Mouse (Mus musculus) gastrocnemius, postnatal 4 days (tissue): ENCODE results near the gene Hypk. TPM values are rescaled to one million over a fixed set of nuclear protein-coding genes. Genes with fewer than 3 reads are reported as not detected.
"Not testable (repeated sequence)": the region's sequence is repeated elsewhere in the genome, so short reads cannot be mapped to it uniquely, and the experiment has no call there.

ENCODE experiments used
- DNase-seq, 2 experiments: peaks; one replicate each; pipeline ENCODE4 v3.0.0; 2021 to 2022; ENCODE audit warnings: low spot score in 2 of 2, mixed read lengths in 2 of 2
- total RNA-seq, 2 experiments: library from RNA; stranded (reverse); gene quantifications; 2 replicates each; pipeline ENCODE4 v1.2.3; 2021

Hypk gene
- total RNA-seq, 2 experiments from 2014 or later: 31.9 to 40.1 TPM

DNA sequence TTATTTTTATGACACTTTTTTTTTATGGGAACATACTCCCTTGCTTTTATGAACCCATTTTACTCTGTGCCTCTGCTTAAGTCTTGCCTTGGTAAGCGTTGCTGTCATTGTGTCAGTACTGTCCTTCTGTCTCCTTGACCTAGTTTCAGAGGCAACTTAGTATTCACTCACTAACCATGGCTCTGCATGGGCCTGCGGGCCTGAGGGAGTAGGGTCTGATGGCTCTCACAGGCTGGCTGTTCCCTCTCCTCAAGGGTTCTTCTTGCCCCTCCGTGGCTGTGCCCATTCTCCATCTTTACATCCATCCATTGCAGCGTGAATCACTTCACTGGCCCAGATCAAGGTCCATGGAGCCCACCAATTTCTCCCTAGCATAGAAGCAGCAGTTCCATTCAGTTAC lies 6.6 kb upstream of the Hypk start:
- DNase-seq: no peak

GRCm38 (mm10) chr2:121447006-121447405 lies 6.1 kb upstream of the Hypk start:
- DNase-seq: no peak

- peak in 1 of 2 experiments; percentile 47 for DNase-seq
These were observed 5.0 kb upstream of the Hypk start for GRCm38 (mm10) chr2:121448136-121448535.

GRCm38 (mm10) chr2:121448739-121449535 lies 4.2 kb upstream of the Hypk start, which contains the start of gene Serf2:
TSS of gene Serf2 (plus strand) at chr2:121449195.
- peak; percentile 100 for DNase-seq

DNA sequence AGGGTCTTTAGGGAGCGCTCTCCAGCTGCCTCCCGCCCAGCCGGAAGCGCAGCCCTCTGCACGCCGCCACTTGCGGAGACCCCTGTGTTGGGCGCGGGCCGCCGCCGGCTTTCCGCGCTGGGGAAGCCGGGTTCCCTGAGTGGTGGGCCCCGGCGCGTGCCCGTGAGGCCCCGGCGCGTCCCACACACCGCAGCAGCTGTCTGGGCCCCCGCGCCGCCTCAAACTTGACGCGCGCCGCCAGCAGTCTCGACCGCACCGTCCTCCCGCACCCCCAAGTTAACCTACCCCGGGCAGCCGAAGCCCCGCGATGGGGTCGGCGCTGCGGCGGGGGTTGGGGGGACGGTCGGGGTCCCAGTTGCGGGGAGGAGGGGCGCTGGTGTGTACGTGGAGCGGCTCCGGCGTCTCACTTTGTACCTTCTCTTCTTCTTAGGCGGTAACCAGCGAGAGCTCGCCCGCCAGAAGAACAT lies 3.5 kb upstream of the Hypk start:
- DNase-seq: peak in 1 of 2 experiments; percentile 53

DNA sequence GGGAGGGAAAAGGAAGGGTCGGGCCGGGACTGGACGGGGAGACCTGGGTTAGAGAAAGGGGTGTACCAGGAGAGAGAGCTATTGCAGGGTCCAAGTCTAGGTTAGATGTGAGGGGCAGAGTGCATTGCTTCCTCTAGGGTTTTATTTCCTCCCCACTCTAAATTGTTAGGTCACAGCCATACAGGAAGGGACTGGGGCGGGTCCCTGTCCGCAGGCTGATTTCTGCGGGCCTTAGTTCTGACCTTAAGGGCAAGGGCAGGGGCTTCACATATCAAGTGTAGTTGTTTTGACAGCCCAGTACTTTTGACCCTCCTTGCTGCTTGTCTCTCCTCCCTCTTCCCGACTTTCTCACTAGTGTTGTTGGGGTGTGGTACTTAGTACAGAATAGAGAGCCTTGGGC lies 3.0 kb upstream of the Hypk start:
- DNase-seq: no peak

GRCm38 (mm10) chr2:121452361-121452760 lies 729 bp upstream of the Hypk start:
- no peak for DNase-seq

DNA sequence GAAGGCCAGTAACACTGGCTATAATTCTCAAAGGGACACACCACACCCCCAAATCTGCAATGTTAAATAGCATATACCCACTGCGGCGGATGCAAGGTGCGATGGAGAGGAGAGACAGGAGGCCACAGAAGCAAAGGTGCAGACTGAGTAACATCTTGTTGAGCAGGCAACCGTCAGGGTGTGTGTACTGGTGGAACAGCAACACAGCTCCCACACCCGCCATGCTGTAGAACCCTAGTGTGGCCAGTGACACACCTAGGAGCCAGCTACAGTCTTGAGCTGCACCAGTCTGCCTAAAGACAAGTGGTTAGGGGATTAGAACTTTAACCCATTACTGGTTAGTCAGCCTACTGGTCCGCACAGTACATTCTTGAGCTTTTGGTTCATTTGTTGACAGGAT lies 827 bp downstream of the Hypk start:
- DNase-seq: no peak

DNA sequence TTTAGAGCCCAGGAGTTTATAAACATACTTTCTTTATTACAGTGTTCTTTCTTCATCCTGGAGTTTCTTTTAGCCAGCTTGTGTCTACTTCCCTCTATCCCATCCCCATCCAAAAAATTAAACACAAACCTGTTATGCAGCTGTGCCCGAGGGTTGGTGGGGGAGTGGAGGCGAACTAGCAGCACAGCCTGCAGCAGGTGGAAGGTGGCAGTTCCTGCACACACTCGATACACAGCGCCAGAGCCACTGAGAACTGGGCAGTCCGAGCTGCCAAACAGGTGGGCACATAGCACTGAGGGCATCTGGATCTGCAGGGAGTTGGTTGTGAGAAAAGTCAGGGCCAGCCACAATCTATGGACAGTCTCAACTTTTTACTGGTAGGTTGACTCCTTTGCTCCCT lies 2.4 kb downstream of the Hypk start:
- DNase-seq: no peak

GRCm38 (mm10) chr2:121456692-121457642 lies 3.9 kb downstream of the Hypk start, which contains the start of gene Serinc4:
TSS of gene Serinc4 (minus strand) at chr2:121456781.
- DNase-seq: peak; percentile 72 to 82

- no peak for DNase-seq
These were observed 7.0 kb downstream of the Hypk start for GRCm38 (mm10) chr2:121460071-121460470.

DNA sequence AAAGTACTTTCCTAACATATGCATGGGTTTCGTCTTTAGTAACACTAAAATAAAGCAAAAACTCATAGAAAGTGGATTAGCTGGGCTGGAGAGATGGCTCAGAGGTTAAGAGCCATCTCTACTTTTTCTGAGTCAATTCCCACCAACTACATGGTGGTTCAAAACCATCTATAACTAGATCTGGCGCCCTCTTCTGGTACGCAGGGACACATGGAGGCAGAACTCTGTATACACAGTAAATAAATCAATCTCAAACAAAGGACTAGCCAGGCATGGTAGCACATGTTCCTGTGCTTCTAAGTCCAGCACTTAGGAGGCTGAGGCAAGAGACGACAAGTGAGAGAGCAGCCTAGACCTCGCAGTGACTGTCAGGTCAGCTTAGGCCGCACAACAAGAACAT lies 15.9 kb downstream of the Hypk start:
- DNase-seq: not testable (repeated sequence)

DNA sequence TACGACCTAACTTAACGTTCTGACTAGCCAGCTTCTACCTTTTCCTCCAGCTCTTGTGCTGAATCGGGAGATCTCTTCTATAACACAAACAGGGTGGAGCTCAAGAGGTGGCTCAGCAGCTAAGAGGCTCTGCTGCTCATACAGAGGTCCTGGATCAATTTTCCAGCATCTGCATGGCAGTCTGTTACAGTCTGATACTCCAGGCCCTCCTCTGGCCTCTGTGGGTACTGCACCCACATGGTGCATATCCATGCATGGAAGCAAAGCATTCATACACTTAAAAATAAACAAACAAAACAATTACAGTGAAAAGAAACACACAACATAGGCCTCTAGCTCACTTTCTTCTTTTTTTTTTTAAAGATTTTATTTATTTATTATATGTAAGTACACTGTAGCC lies 19.7 kb downstream of the Hypk start:
- DNase-seq: not testable (repeated sequence)

GRCm38 (mm10) chr2:121473301-121474179 lies 20.4 kb downstream of the Hypk start, which contains the start of gene Mfap1b:
TSS of gene Mfap1b (minus strand) at chr2:121474067.
- DNase-seq: peak; percentile 33 to 76

DNA sequence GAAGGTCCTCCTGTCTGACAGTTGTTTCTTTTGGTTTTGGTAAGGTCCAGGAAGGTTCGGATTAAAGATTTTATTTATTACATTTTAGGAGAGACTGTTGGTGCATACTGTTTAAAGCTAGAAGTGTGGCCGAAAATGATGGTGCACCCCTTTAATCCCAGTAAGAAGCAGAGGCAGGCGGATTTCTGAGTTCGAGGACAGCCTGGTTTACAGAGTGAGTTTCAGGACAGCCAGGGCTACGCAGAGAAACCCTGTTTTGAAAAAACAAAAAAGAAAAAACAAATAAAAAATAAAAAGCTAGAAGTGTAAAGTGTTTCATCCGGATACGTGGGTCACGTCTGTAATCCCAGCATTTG lies 21.1 kb downstream of the Hypk start:
- DNase-seq: no peak

DNA sequence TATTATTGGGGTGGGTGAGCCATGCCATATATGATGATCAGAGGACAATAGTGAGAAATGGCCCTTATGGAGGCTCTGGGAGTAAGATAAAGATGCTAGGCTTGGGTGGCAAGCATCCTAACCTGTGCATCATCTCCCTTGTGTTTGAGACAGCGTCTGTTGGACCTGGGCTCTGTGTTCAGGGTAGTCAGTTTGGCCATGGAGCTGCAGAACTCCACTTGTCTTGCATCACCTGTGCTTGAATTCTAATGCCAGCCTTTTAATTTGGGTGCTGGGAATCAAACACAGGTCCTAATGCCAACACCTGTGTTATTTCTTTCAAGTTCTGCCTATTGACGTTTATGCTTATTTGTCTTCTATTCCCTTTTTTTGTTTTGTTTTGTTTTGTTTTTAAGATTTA lies 22.2 kb downstream of the Hypk start:
- DNase-seq: not testable (repeated sequence)

DNA sequence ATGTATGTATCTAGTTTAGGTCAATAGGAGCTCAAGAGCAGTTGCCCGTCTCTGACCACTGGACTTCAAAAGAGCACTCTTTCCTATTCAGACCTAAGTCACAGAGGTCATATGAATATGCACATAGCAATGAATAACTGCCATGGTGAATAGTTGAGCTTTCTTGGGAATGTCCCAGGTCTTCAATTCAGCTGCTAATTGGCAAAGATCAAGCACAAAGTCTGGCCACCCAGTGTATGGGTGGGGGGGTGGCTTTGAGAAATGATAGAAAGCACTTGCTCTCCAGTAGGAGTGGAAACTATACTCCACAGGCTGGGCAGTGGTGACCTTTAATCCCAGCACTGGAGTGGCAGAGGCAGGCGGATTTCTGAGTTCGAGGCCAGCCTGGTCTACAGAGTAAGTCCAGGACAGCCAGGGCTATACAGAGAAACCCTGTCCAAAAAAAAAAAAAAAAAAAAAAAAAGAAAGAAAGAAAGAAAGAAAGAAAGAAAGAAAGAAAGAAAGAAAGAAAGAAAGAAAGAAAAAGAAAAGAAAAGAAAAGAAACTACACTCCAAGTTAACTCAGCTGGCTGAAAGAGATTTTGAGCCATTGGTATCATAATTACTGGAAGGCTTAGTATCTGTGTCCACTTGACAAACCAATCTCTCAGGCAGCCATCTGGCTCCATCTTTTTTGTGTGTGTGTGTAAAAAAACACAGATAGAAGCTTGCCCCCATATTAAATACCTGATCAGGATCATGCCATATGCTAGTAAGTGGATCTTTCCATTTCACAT lies 24.6 kb downstream of the Hypk start:
- DNase-seq: no peak

DNA sequence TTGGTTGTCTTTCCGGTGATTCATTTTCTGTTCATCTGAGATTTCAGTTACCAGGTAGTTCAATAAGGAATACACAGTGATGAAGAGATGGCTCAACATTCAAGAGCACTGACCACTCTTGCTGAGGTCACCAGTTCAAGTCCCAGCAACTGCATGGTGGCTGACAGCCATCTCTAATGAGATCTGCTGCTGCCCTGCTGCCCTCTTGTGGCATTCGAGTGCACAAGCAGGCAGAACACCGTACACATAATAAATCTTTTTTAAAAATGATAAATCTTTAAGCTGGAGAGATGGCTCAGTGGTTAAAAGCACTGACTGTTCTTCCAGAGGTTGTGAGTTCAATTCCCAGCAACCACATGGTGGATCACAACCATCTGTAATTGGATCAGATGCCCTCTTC lies 27.4 kb downstream of the Hypk start:
- no peak for DNase-seq

GRCm38 (mm10) chr2:121480916-121481315 lies 27.8 kb downstream of the Hypk start:
- not testable (repeated sequence) for DNase-seq

DNA sequence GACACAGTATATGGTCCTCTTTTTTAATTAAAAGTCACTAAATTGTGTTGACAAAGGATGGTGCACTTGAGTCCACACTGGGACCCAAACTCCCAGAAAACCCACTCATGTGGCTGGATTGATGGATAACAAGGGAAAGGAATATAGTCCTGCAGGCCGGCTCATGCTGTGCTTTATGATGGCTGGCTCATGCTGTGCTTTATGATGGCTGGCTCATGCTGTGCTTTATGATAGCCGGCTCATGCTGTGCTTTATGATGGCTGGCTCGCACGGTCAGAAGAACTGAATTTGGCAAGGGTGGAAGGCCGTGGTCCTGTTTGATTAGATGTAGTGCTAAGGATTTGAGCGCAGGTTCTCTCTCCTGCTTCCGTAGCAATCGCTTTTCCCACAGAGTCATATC lies 30.5 kb downstream of the Hypk start:
- no peak for DNase-seq
